Mouse (Mus musculus) heart, embryonic 14.5 days (tissue): ENCODE measurements around the gene Wee1. TPM values are rescaled to one million over a fixed set of nuclear protein-coding genes. Genes with fewer than 3 reads are reported as not detected.
"Not testable (repeated sequence)": the region's sequence is repeated elsewhere in the genome, so short reads cannot be mapped to it uniquely, and the experiment has no call there.

Experiments used
- ATAC-seq: fragments of 200-750 bp; cut with Nextera tagmentation; 2 replicates; pipeline ENCODE4 v1.8.0; 2017; ENCODE audit warnings: low read depth, moderate TSS enrichment; ENCODE audit not compliant: insufficient number of reproducible peaks, insufficient read depth, low FRiP score
- H3K27ac ChIP-seq, 2 experiments: fragments of 200-500 bp in 1 of 2; fragments of 300-500 bp in 1 of 2; sonication (generic) in 1 of 2; replicated peaks in 1 of 2; 2 replicates each; pipeline ENCODE4 v1.5.1; 2012 to 2014; ENCODE audit warnings: low read depth in 2 of 2, low read length in 2 of 2, control low read depth in 1 of 2, mild to moderate bottlenecking in 1 of 2, mixed read lengths in 1 of 2; ENCODE audit not compliant: control insufficient read depth in 1 of 2, insufficient read depth in 1 of 2
- H3K27me3 ChIP-seq: fragments of 300-500 bp; sonication (generic); 2 replicates; pipeline ENCODE4 v1.6.1; 2014; ENCODE audit warnings: mild to moderate bottlenecking, low read length, control low read depth; ENCODE audit not compliant: control insufficient read depth, insufficient read depth
- H3K36me3 ChIP-seq: fragments of 300-500 bp; sonication (generic); 2 replicates; pipeline ENCODE4 v1.6.1; 2014; ENCODE audit warnings: mild to moderate bottlenecking, control low read depth, low read length, mixed read lengths; ENCODE audit not compliant: control insufficient read depth, insufficient read depth
- H3K4me1 ChIP-seq, 2 experiments: fragments of 200-500 bp in 1 of 2; fragments of 300-500 bp in 1 of 2; sonication (generic) in 1 of 2; 2 replicates each; pipeline ENCODE4 v1.6.1; 2012 to 2014; ENCODE audit warnings: low read length in 2 of 2, control low read depth in 1 of 2, mixed read lengths in 1 of 2; ENCODE audit not compliant: control insufficient read depth in 2 of 2, insufficient read depth in 2 of 2
- H3K4me2 ChIP-seq: fragments of 300-500 bp; sonication (generic); 2 replicates; pipeline ENCODE4 v1.6.1; 2014; ENCODE audit warnings: mild to moderate bottlenecking, low read length
- H3K4me3 ChIP-seq, 2 experiments: fragments of 200-500 bp in 1 of 2; fragments of 300-500 bp in 1 of 2; sonication (generic) in 1 of 2; 2 replicates each; pipeline ENCODE4 v1.5.1; 2012 to 2014; ENCODE audit warnings: low read length in 2 of 2, mild to moderate bottlenecking in 2 of 2, control low read depth in 1 of 2, low read depth in 1 of 2, moderate library complexity in 1 of 2; ENCODE audit not compliant: control insufficient read depth in 1 of 2, insufficient read depth in 1 of 2
- H3K9ac ChIP-seq: fragments of 300-500 bp; sonication (generic); 2 replicates; pipeline ENCODE4 v1.6.1; 2014; ENCODE audit warnings: mild to moderate bottlenecking, low read length
- H3K9me3 ChIP-seq: fragments of 300-500 bp; sonication (generic); 2 replicates; pipeline ENCODE4 v1.6.1; 2016; ENCODE audit warnings: low read length, control low read depth; ENCODE audit not compliant: control insufficient read depth
- WGBS: fragments of 180-500 bp; shearing (Covaris S2); extraction: QIAGEN DNeasy Blood & Tissue Kit; methylation state at CpG from one replicate; pipeline ENCODE4 v1.1.7; 2014; 5-methylcytosine and 5-hydroxymethylcytosine counted together
- polyA plus RNA-seq: library from polyadenylated mRNA; unstranded; fragments of >200 nt; fragmentation: Nextera tagmentation; extraction: Ambion mirVana; gene quantifications from 2 replicates; pipeline ENCODE4 v1.2.1, GENCODE M21; 2014

Gene Wee1
- polyA plus RNA-seq, 1 experiment from 2014 or later, result 29.8 TPM

- H3K4me3 ChIP-seq, result no peak overlapping the region
- no peak overlapping the region for H3K4me2 ChIP-seq
- no peaks in the 10 kb centered on the region for H3K9me3 ChIP-seq
- H3K9ac ChIP-seq, result no peak overlapping the region
- 55% methylated on average over 7 of the region's 7 CpGs for WGBS
- no peak for ATAC-seq
- H3K4me1 ChIP-seq, result peaks cover 0 to 2% of the 10 kb centered on the region in 2 experiments; a peak in 1 of 4 replicates
- no peak overlapping the region for H3K27ac ChIP-seq
- peaks cover 42% of the 10 kb centered on the region for H3K36me3 ChIP-seq
- no peaks in the 10 kb centered on the region for H3K27me3 ChIP-seq
These were observed 24.6 kb upstream of the Wee1 start for GRCm38 (mm10) chr7:110097106-110097793.

GRCm38 (mm10) chr7:110100854-110101253 lies 21.0 kb upstream of the Wee1 start:
- Histone ChIP-seq H3K9ac (no peak overlapping the region), H3K27ac (no peak overlapping the region), H3K36me3 (peaks cover 6% of the 10 kb centered on the region), H3K4me2 (no peak overlapping the region), H3K4me3 (no peak overlapping the region), H3K4me1 (peaks cover 0 to 2% of the 10 kb centered on the region in 2 experiments; a peak in 1 of 4 replicates), H3K27me3 (no peaks in the 10 kb centered on the region), H3K9me3 (no peaks in the 10 kb centered on the region)
- WGBS, result 58% methylated on average over 6 of the region's 6 CpGs
- no peak for ATAC-seq

DNA sequence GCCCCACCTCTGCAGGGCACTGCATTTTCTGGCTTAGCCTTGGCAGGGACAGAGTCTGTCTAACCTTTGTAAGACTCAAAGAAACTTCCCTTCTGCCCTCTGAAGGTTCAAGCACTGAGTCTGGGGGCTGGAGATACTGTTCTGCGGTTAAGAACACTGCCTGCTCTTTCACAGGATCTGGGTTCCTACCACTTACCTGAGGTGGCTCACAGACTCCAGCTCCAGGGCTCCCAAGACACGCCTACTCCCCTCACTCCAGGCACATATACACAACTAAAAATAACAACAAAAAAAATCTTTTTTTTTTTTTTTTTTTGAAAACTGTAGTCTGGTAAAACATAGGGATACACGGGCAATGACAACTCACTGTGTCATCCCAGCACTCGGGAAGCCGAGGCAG lies 20.6 kb upstream of the Wee1 start:
- no peak overlapping the region for H3K4me3 ChIP-seq
- no peak overlapping the region for H3K9ac ChIP-seq
- WGBS, result 71% methylated on average over 5 of the region's 5 CpGs
- H3K4me1 ChIP-seq, result peaks cover 0 to 3% of the 10 kb centered on the region in 2 experiments; a peak in 1 of 4 replicates
- no peaks in the 10 kb centered on the region for H3K9me3 ChIP-seq
- H3K27ac ChIP-seq, result no peak overlapping the region
- H3K4me2 ChIP-seq, result no peak overlapping the region
- H3K36me3 ChIP-seq, result peaks cover 2% of the 10 kb centered on the region
- no peak for ATAC-seq
- H3K27me3 ChIP-seq, result no peaks in the 10 kb centered on the region

GRCm38 (mm10) chr7:110105041-110105440 lies 16.8 kb upstream of the Wee1 start:
- Histone ChIP-seq H3K27ac (no peak overlapping the region), H3K4me3 (no peak overlapping the region), H3K9ac (no peak overlapping the region), H3K36me3 (no peaks in the 10 kb centered on the region), H3K27me3 (no peaks in the 10 kb centered on the region), H3K4me1 (peaks cover 12 to 15% of the 10 kb centered on the region in 2 experiments), H3K4me2 (no peak overlapping the region), H3K9me3 (no peaks in the 10 kb centered on the region)
- 86% methylated on average over 5 of the region's 5 CpGs for WGBS
- no peak for ATAC-seq

- Histone ChIP-seq H3K4me3 (no peak overlapping the region), H3K9me3 (no peaks in the 10 kb centered on the region), H3K4me2 (no peak overlapping the region), H3K27me3 (no peaks in the 10 kb centered on the region), H3K4me1 (peaks cover 16 to 18% of the 10 kb centered on the region in 2 experiments), H3K36me3 (no peaks in the 10 kb centered on the region), H3K27ac (no peak overlapping the region), H3K9ac (no peak overlapping the region)
- ATAC-seq, result no peak
- WGBS, result 42% methylated on average over 3 of the region's 3 CpGs
These were observed 15.2 kb upstream of the Wee1 start for GRCm38 (mm10) chr7:110106633-110107032.

GRCm38 (mm10) chr7:110108524-110108923 lies 13.3 kb upstream of the Wee1 start:
- not testable (repeated sequence) for H3K36me3 ChIP-seq, H3K4me3 ChIP-seq, ATAC-seq, H3K27me3 ChIP-seq, H3K9me3 ChIP-seq
- H3K27ac ChIP-seq, result peak overlapping the region; percentile 75 to 90; a peak in 2 of 4 replicates
- peaks cover 16 to 18% of the 10 kb centered on the region in 2 experiments for H3K4me1 ChIP-seq
- WGBS, result 93% methylated on average over 3 of the region's 3 CpGs
- H3K4me2 ChIP-seq, result peak overlapping the region; percentile 59; the same call in 1 of the 2 replicates
- H3K9ac ChIP-seq, result peak overlapping the region; percentile 51; the same call in 1 of the 2 replicates

DNA sequence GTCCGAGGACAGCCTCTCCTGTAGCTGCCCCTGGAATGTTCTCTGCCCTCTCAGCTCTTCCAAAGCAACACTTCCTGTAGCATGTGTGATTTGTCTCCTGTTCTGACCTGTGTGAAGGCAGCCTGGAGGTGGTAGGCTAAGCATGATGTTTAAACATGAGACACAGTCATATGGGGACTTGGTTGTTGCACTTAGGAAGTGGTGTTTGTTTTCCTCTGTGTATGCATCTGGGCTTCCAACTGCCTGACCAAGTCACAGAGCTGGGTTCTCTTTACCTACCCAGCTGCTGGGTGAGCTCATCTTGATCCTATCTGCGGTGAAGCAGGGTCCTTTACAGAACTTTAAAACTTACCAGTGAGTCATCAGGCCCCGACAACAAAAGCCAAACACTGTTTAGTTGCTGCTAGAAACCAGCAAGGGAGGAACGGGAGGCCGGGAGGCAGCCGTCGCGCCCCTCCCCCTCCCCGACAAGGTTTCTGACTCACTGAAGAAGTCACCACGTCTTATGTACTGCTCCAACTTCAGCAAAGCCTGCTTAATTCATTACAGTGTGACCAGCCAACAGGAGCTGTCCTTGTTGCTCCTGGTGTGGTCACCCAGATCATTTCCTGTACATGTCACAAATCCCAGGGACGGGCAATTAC lies 12.8 kb upstream of the Wee1 start:
- Histone ChIP-seq H3K4me2 (peak overlapping the region; percentile 59), H3K27me3 (no peaks in the 10 kb centered on the region), H3K4me3 (no peak overlapping the region), H3K27ac (peak overlapping the region; percentile 75 to 90), H3K36me3 (no peaks in the 10 kb centered on the region), H3K4me1 (peaks cover 16 to 18% of the 10 kb centered on the region in 2 experiments), H3K9me3 (no peaks in the 10 kb centered on the region), H3K9ac (peak overlapping the region; percentile 51)
- ATAC-seq, result peak; percentile 61; the same call in 1 of the 2 replicates
- whole genome bisulfite sequencing, result 8% methylated on average over 11 of the region's 11 CpGs
